Mouse (Mus musculus) neural tube, embryonic 15.5 days (tissue): ENCODE data around the gene Sp1. TPM values are rescaled to one million over a fixed set of nuclear protein-coding genes. Genes with fewer than 3 reads are reported as not detected.

Experiments
- ATAC-seq: fragments of 200-750 bp; cut with Nextera tagmentation; 2 replicates; pipeline ENCODE4 v1.8.0; 2017; ENCODE audit warnings: mild to moderate bottlenecking, moderate TSS enrichment, moderate library complexity; ENCODE audit not compliant: low FRiP score
- H3K27ac ChIP-seq: fragments of 300-500 bp; sonication (generic); replicated peaks from 2 replicates; pipeline ENCODE4 v1.5.1; 2015; ENCODE audit warnings: mild to moderate bottlenecking, inconsistent platforms
- H3K27me3 ChIP-seq: fragments of 300-500 bp; sonication (generic); replicated peaks from 2 replicates; pipeline ENCODE4 v1.6.1; 2015; ENCODE audit warnings: inconsistent platforms
- H3K36me3 ChIP-seq: fragments of 300-500 bp; sonication (generic); 2 replicates; pipeline ENCODE4 v1.6.1; 2015; ENCODE audit warnings: inconsistent platforms
- H3K4me1 ChIP-seq: fragments of 300-500 bp; sonication (generic); 2 replicates; pipeline ENCODE4 v1.6.1; 2015; ENCODE audit warnings: inconsistent platforms
- H3K4me2 ChIP-seq: fragments of 300-500 bp; sonication (generic); 2 replicates; pipeline ENCODE4 v1.6.1; 2015; ENCODE audit warnings: inconsistent platforms, mild to moderate bottlenecking, moderate library complexity
- H3K4me3 ChIP-seq: fragments of 300-500 bp; sonication (generic); replicated peaks from 2 replicates; pipeline ENCODE4 v1.5.1; 2015; ENCODE audit warnings: mild to moderate bottlenecking, inconsistent platforms
- H3K9ac ChIP-seq: fragments of 300-500 bp; sonication (generic); replicated peaks from 2 replicates; pipeline ENCODE4 v1.6.1; 2015; ENCODE audit warnings: mild to moderate bottlenecking, inconsistent platforms
- H3K9me3 ChIP-seq: fragments of 300-500 bp; sonication (generic); replicated peaks from 2 replicates; pipeline ENCODE4 v1.6.1; 2016; ENCODE audit warnings: inconsistent platforms
- WGBS: fragments of 180-500 bp; shearing (Covaris S2); methylation state at CpG from one replicate; pipeline ENCODE4 v1.1.7; 2015; ENCODE audit warnings: mixed read lengths; 5-methylcytosine and 5-hydroxymethylcytosine counted together
- polyA plus RNA-seq: library from polyadenylated mRNA; unstranded; fragments of >200 nt; fragmentation: Nextera tagmentation; extraction: Ambion mirVana; gene quantifications from 2 replicates; pipeline ENCODE4 v1.2.1, GENCODE M21; 2015

Gene Sp1
- polyA plus RNA-seq, 1 experiment from 2014 or later = 3.0 TPM

- no peaks in the 10 kb centered on the region; the same call in 1 of the 2 replicates for H3K4me1 ChIP-seq
- ATAC-seq = no peak
- H3K9ac ChIP-seq = no peak overlapping the region
- no peak overlapping the region for H3K27ac ChIP-seq
- no peaks in the 10 kb centered on the region for H3K27me3 ChIP-seq
- H3K4me3 ChIP-seq = no peak overlapping the region
- peaks cover 8% of the 10 kb centered on the region for H3K36me3 ChIP-seq
- no peak overlapping the region for H3K4me2 ChIP-seq
- no peaks in the 10 kb centered on the region for H3K9me3 ChIP-seq
- WGBS = 68% methylated on average over 1 of the region's 1 CpGs
Observed at GRCm38 (mm10) chr15:102420986-102421385, 15.0 kb downstream of the Sp1 start.

GRCm38 (mm10) chr15:102421437-102421836 lies 15.5 kb downstream of the Sp1 start:
- 57% methylated on average over 3 of the region's 3 CpGs for WGBS
- Histone ChIP-seq H3K27ac (no peak overlapping the region), H3K4me3 (no peak overlapping the region), H3K9me3 (no peaks in the 10 kb centered on the region), H3K4me1 (no peaks in the 10 kb centered on the region; the same call in 1 of the 2 replicates), H3K4me2 (no peak overlapping the region), H3K9ac (no peak overlapping the region), H3K27me3 (no peaks in the 10 kb centered on the region), H3K36me3 (peaks cover 13% of the 10 kb centered on the region)
- ATAC-seq = no peak

DNA sequence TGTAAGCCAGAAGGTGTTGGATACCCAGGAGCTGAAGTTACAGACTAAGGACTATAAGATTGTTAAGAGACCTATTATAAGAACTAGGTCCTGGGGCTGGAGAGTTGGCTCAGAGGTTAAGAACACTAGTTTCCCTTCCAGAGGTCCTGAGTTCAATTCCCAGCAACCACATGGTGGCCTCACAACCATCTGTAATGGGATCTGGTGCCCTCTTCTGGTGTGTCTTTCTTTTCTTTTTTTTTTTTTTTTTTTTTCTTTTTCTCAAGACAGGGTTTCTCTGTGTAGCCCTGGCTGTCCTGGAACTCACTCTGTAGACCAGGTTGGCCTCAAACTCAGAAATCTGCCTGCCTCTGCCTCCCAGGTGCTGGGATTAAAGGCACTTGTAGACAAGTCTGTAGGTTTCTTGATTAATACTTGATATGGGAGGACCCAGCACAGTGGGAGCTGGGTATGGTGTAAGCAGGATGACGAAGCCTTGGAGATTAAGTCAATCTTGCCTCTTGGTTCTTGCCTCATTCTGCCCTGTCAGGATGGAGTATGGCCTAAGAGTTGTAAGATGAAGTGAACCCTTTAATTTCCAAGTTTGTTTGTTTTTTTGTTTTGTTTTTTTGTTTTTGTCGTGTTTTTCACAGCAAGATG lies 17.8 kb downstream of the Sp1 start:
- ATAC-seq = no peak
- H3K27me3 ChIP-seq = no peaks in the 10 kb centered on the region
- no peak overlapping the region for H3K4me3 ChIP-seq
- H3K27ac ChIP-seq = no peak overlapping the region
- no peaks in the 10 kb centered on the region for H3K4me1 ChIP-seq
- WGBS = 94% methylated on average over 2 of the region's 2 CpGs
- no peaks in the 10 kb centered on the region for H3K9me3 ChIP-seq
- H3K4me2 ChIP-seq = no peak overlapping the region
- peaks cover 27% of the 10 kb centered on the region for H3K36me3 ChIP-seq
- no peak overlapping the region for H3K9ac ChIP-seq

- Histone ChIP-seq H3K36me3 (peaks cover 34% of the 10 kb centered on the region), H3K4me1 (no peaks in the 10 kb centered on the region), H3K27me3 (no peaks in the 10 kb centered on the region), H3K9ac (no peak overlapping the region), H3K9me3 (no peaks in the 10 kb centered on the region), H3K27ac (no peak overlapping the region), H3K4me3 (no peak overlapping the region), H3K4me2 (no peak overlapping the region)
- no peak for ATAC-seq
- WGBS = 96% methylated on average over 2 of the region's 2 CpGs
Observed at GRCm38 (mm10) chr15:102424657-102425056, 18.7 kb downstream of the Sp1 start.

DNA sequence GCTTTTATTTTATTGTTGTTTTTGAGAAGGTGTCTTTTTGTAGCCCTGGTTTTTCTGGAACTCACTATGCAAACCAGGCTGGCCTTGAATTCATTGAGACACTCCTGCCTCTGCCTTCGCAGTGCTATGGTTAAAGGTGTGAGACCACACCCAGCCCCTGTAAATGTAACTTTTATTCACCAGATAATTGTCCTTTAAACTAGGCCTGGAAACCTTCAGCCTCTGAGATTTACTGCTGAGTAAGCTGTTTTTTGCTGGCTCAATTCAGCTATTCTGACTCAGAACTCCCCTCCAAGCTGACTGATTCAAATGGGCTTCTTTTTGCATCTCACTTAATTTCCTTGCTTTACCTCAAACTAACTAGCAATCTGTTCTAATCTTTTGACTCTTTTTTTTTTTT lies 21.0 kb downstream of the Sp1 start:
- H3K4me1 ChIP-seq = no peaks in the 10 kb centered on the region
- H3K4me2 ChIP-seq = no peak overlapping the region
- H3K36me3 ChIP-seq = peaks cover 53% of the 10 kb centered on the region
- H3K9ac ChIP-seq = no peak overlapping the region
- no peak overlapping the region for H3K4me3 ChIP-seq
- H3K27me3 ChIP-seq = no peaks in the 10 kb centered on the region
- no peak overlapping the region for H3K27ac ChIP-seq
- WGBS = 88% methylated on average over 1 of the region's 1 CpGs
- H3K9me3 ChIP-seq = no peaks in the 10 kb centered on the region
- ATAC-seq = no peak

GRCm38 (mm10) chr15:102432046-102432445 lies 26.1 kb downstream of the Sp1 start:
- H3K27ac ChIP-seq = no peak overlapping the region
- no peaks in the 10 kb centered on the region for H3K9me3 ChIP-seq
- no peaks in the 10 kb centered on the region for H3K4me1 ChIP-seq
- no peak overlapping the region for H3K4me3 ChIP-seq
- H3K27me3 ChIP-seq = no peaks in the 10 kb centered on the region
- ATAC-seq = no peak
- WGBS = 90% methylated on average over 1 of the region's 1 CpGs
- H3K4me2 ChIP-seq = no peak overlapping the region
- no peak overlapping the region for H3K9ac ChIP-seq
- H3K36me3 ChIP-seq = peaks cover 63% of the 10 kb centered on the region

GRCm38 (mm10) chr15:102433173-102433572 lies 27.2 kb downstream of the Sp1 start:
- WGBS = 99% methylated on average over 4 of the region's 4 CpGs
- ATAC-seq = no peak
- H3K27ac ChIP-seq = no peak overlapping the region
- no peak overlapping the region for H3K4me2 ChIP-seq
- H3K4me1 ChIP-seq = no peaks in the 10 kb centered on the region
- no peak overlapping the region for H3K4me3 ChIP-seq
- H3K36me3 ChIP-seq = peaks cover 59% of the 10 kb centered on the region
- H3K9ac ChIP-seq = no peak overlapping the region
- H3K9me3 ChIP-seq = no peaks in the 10 kb centered on the region
- no peaks in the 10 kb centered on the region for H3K27me3 ChIP-seq

DNA sequence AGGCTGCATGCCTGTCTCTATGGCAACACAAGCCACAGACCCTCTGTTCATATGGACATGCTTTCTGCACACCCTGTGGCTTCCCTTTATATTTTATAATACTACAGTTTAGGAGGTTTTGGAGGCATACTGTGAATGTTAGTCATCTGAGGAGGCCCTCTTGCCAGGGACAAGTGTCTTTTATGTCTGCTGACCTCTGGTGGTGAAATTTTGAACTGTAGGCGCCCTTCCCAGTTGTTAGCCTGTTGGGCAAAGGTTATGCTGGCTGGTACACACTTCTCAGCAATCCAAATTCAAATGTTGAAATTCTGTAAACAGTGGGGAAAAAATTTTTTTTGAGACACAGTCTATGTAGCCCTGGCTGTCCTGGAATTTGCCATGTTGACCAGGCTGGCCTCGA lies 36.5 kb downstream of the Sp1 start:
- H3K9me3 ChIP-seq = no peaks in the 10 kb centered on the region
- no peaks in the 10 kb centered on the region for H3K4me1 ChIP-seq
- no peak overlapping the region for H3K27ac ChIP-seq
- H3K4me2 ChIP-seq = no peak overlapping the region
- 0 out of 2 replicates have a peak, but pooled peaks cover 9% of the 10 kb centered on the region for H3K36me3 ChIP-seq
- no peak overlapping the region for H3K9ac ChIP-seq
- WGBS = 49% methylated on average over 2 of the region's 2 CpGs
- peak; percentile 57; the same call in 1 of the 2 replicates for ATAC-seq
- no peaks in the 10 kb centered on the region for H3K27me3 ChIP-seq
- H3K4me3 ChIP-seq = no peak overlapping the region

GRCm38 (mm10) chr15:102445146-102445545 lies 39.2 kb downstream of the Sp1 start, which contains the start of gene Amhr2:
Gene Amhr2, plus strand, starts transcription at chr15:102445367.
- Histone ChIP-seq H3K4me3 (no peak within 1 kb of the TSS), H3K4me1 (no peaks in the 10 kb centered on the region), H3K27me3 (no peaks in the 10 kb centered on the region), H3K4me2 (no peak within 1 kb of the TSS), H3K9ac (no peak within 1 kb of the TSS), H3K9me3 (no peaks in the 10 kb centered on the region), H3K36me3 (no peaks in the 10 kb centered on the region), H3K27ac (no peak within 1 kb of the TSS)
- WGBS = 72% methylated on average over 8 of the region's 8 CpGs
- ATAC-seq = no peak

DNA sequence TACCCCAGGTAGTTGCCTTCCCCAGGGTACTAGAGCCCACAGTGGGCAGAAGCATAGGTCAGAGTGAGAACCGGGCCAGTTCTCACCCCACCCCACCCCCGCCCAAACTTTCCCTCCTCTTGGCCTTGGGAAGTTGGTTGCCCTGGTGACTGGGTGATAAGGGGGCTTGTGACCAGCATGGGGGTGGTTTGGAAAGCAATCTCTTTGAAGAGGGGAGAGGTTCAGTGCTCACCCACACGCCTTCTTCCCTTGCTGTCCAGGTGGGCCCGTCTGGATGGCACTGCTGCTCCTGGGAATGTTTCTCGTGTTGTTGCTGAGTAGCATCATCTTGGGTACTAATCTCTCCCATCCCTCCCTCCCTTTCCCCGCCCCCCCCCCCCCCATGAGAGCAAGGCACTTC lies 40.5 kb downstream of the Sp1 start:
- Histone ChIP-seq H3K27me3 (no peaks in the 10 kb centered on the region), H3K9me3 (no peaks in the 10 kb centered on the region), H3K27ac (no peak overlapping the region), H3K4me3 (no peak overlapping the region), H3K36me3 (no peaks in the 10 kb centered on the region), H3K4me1 (no peaks in the 10 kb centered on the region), H3K9ac (no peak overlapping the region), H3K4me2 (no peak overlapping the region)
- ATAC-seq = no peak
- 71% methylated on average over 5 of the region's 6 CpGs for WGBS

DNA sequence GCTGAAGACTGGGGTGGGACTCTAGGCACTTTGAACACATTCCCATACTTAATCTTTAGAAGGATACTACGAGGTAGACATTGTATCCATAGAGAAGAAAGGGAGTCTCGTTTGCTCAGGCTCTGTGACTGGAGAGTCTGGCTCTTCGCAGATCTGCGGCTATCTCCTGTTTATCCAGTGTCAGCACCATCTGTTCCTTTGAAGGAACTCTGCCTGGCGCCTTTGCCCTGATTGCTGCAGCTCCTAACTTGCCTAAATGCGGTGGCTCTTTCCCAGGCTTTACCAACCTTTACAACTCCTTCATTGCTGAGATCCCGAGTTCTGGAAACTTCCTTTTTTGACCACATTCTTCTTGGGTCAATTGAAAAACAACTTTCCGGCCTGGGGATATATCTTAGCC lies 43.4 kb downstream of the Sp1 start:
- Histone ChIP-seq H3K36me3 (no peaks in the 10 kb centered on the region), H3K27me3 (no peaks in the 10 kb centered on the region), H3K4me2 (no peak overlapping the region), H3K9ac (no peak overlapping the region), H3K4me3 (no peak overlapping the region), H3K27ac (no peak overlapping the region), H3K9me3 (no peaks in the 10 kb centered on the region), H3K4me1 (no peaks in the 10 kb centered on the region)
- 70% methylated on average over 8 of the region's 8 CpGs for WGBS
- ATAC-seq = no peak

GRCm38 (mm10) chr15:102450928-102451327 lies 45.0 kb downstream of the Sp1 start:
- ATAC-seq = no peak
- Histone ChIP-seq H3K9me3 (no peaks in the 10 kb centered on the region), H3K4me1 (no peaks in the 10 kb centered on the region), H3K9ac (no peak overlapping the region), H3K4me2 (no peak overlapping the region), H3K27ac (no peak overlapping the region), H3K4me3 (no peak overlapping the region), H3K27me3 (no peaks in the 10 kb centered on the region), H3K36me3 (no peaks in the 10 kb centered on the region)
- 42% methylated on average over 7 of the region's 7 CpGs for WGBS
